Mouse (Mus musculus) NIH3T3 (cell line): ENCODE results near the gene Bcr.

Experiments
- DNase-seq: peaks from one replicate; pipeline ENCODE4 v3.0.0-alpha.2; 2012; ENCODE audit warnings: low read depth

The Bcr gene

DNA sequence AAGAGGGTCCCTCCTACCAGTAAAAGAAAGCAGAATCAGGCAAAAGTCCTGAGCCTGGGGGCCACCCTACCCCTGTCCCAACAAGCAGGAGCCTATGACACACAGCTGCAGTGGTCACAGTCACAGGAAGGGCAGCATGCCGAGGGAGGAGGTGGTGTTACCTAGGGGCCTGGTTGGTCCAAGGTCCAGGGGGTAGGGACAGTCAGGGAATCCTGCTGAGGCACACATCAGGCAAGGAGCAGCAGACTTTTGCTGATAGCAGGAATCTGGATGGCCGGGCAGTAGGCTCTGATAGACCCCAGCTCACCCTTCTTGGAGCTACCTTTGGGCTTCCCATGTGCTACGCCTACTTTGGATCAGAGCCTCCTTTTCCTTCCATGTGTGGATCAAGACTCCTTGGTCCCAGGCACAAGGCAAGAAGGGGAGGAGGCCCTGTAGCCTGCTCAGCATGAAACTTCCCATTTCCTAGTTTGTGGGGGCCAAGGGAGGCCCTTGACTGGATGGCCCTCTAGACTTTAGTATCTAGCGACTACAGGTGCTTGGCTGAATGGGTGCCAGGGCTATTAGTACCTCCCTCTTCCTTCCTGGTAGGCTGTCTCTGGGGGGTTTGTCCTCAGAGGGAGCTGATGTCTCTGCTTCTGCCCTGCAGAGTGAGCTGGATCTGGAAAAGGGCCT lies 70.1 kb downstream of the Bcr start:
- DNase-seq = no peak

DNA sequence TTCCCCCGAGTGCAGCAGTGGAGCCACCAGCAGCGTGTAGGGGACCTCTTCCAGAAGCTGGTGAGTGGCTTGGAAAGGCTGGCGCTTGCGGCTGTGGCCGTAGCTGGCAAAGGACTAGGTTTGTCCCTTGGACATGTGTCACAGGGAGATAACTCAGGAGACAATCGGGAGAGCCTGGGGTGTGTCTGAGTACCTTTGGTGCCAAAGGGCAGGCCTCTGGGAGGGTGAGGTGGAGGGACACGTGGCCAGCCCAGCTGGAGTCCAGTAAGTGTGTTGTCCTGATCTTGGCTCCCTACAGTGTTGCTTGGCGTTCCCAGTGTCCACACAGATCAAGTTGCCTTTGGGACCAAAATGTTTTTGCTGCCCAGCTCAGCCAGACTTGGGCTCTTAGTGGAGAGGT lies 71.2 kb downstream of the Bcr start:
- DNase-seq = no peak

DNA sequence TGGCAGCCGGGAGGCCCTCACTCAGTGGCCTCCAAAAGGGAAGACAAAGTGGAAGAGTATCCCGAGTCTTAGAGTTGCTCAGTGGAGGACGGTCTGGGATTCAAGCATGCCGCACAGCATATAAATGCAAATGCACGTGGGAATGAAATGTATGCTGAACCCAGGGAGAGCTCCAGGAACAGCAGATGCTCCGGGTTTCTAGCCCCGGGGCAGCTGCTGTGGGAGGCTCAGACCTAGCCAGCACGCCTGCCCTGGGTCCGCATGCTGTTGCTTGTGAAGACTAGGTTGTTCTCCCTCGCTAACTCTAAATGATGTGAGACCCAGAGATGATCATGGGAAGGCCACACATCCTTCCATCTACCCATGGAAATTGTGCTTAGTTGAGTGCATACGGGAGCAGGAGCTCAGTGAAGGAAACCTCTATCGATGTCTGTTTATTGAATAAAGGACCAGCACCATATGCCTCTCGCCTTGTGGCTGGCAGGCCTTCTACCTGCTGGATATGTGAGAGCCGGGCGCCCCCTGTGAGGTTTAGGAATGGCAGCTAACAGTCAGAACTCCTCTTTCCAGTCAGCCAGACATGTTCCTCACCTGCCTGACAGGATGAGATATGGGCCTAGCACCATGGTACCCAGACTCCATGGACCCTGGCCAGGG lies 74.6 kb downstream of the Bcr start:
- no peak for DNase-seq

DNA sequence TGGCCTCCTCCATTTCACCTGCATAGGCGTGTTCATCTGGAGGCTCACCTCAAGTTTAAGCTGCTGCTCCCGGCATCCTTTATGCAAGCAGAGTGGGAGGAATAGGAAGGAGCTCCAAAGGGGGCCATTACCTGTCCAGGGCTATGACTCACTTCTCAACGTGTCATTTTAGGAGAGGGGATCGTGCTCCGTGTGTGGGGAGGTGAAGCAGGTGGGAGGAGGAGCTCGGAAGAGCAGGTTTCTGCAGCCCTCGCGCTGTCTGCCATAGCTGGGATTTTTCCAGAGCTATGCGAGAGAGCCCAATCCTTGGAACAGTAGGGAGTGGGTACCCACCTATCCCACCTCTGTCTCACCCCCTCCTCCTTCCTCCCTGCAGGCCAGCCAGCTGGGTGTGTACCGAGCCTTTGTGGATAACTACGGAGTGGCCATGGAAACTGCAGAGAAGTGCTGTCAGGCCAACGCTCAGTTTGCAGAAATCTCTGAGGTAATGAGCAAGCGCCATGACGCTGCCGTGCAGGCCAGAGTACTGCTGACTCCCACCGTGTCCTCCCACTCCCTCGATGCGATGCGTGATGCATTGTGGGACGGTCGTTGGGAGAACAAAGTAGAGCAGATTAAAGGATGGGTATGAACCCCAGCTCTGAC lies 75.2 kb downstream of the Bcr start:
- DNase-seq = no peak

DNA sequence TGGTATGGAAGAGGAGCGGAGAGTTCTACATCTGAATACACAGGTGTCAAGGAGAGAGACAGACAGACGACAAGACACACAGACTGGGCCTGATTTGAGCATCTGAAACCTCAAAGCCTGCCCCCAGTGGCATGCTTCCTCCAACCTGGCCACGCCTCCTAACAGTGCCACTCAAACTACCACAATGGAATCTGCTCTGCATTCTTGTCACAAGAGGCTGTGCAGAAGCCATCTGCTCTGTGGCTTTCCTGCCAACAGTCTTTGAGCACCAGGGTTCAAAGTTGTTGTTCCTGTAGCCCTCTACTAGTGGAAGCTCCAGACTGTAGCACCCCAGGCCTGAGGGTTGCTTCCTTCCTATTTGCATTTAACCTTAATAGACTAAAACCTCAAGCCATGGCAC lies 76.8 kb downstream of the Bcr start:
- DNase-seq = no peak

DNA sequence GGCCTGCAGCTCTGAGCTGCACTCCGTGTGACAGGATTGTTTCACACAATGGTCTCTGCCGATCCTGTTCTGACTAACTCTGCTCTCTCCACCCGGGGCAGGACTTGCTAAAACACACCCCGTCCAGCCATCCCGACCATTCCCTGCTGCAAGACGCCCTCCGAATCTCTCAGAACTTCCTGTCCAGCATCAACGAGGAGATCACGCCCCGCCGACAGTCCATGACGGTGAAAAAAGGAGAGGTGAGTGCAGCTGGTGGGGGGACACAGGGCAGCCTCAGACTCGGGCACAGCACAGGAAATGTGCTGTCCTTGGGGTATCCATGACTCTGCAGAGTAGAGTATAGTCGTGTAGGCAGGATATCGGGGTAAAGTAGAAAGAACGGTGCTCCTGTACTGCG lies 84.8 kb downstream of the Bcr start:
- no peak for DNase-seq

DNA sequence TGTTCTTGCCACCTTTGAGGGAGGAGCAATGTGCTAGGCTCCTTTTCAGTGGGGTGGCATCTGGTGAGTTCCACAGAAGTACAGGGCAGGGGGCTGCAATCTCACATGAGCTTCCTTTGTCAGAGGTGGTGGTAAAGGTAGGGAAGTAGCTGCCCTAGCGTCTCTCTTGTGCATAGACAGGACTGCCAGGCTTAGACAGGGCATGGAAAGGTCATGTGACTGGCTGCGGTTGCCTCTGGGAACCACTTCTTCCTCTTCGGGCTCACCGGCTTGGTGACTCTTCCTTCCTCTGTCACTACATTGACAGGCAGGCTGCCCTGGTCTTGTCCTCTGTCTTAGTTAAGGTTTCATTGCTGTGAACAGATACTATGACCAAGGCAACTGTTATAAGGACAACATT lies 85.6 kb downstream of the Bcr start:
- DNase-seq = no peak

DNA sequence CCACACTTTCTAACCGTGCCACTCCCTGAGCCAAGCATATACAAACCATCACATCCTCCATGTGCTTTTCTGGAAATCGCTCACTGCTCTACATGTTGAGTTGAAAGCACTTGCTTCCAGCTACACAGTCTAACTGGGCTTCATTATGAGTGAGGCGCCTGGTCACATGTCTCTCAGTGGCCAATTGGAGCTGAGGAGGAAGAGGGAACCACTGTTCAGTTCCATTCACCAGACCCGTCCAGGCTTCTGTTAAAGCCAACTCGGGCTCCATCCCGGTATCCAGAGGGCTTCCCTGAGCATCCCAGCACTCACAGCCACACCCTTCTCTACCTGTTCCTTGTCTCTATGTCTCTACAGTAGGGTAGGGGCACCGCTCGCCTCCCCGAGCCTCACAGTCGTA lies 86.2 kb downstream of the Bcr start:
- no peak for DNase-seq

DNA sequence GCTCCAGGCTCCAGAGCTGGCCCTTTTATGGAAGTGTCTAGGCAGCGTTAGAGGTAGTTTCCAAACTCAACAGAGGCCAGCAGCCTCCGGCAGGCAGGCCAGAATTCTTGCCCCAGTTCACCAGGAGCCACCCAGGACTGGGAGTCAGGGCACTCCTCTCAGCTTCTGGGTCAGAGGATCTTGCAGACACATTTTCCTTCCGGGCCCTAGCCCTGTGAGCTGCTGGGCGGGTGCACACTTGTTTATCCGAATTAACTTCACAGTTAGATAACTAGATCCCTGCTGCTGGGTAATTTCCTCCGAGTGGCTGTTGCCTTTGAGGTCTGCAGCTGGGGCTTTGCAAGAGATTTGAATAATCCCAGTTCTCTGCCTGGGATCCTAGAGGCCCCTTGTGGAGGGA lies 87.9 kb downstream of the Bcr start:
- DNase-seq = no peak

DNA sequence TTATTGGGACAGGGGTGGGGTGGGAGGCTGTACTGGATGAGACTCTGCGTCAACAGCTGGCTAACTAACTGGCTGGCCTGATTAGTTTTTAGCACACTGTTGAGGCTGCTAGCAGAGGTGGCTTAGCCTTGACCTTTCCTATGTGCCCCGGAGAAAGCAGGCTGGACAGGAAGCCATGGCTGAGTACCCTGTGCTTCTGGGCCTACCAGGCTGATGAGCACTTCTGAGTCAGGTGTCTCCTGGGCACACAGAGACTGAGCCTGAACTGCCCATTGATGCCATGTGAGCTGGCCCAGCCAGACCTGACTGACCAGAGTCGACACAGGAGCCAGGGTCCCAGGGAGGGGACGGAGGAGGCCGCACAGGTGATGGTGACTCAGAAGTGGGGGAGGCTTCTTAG lies 90.0 kb downstream of the Bcr start:
- no peak for DNase-seq

DNA sequence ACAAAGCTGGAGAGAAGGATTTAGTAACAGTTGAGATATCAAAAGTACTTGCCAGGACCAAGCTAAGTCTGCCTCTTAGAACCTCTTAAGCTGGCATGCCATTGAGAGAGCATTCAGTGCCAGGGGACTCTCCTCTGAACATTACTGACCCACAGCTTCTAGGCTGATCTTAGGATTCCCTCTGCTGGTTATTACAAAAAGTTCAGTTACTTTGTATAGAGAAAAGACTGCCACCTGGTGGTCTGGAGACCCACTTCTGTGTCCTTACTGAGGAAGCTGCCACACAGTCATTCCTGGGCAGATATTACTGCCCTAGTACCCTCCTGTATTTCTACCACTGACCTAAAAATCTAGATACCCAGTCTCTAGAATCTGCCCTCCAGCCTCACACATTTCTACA lies 90.9 kb downstream of the Bcr start:
- peak; percentile 92 for DNase-seq

DNA sequence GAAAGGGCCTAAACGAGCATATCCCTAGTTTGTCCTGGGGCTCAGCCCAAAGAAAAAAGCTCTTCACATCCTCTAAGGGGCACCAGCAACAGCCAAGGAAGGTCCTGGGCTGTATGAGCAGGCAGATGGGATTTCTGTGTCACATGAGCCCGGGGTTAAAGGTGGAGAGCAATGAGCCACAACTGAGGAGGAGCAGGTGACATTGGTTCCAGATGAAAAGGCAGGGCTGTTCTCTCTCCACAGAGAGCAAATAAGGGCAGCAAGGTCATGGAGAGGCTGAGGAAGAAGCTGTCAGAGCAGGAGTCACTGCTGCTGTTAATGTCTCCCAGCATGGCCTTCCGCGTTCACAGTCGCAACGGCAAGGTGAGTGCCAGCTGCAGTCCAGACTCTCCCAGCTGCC lies 96.4 kb downstream of the Bcr start:
- no peak for DNase-seq

DNA sequence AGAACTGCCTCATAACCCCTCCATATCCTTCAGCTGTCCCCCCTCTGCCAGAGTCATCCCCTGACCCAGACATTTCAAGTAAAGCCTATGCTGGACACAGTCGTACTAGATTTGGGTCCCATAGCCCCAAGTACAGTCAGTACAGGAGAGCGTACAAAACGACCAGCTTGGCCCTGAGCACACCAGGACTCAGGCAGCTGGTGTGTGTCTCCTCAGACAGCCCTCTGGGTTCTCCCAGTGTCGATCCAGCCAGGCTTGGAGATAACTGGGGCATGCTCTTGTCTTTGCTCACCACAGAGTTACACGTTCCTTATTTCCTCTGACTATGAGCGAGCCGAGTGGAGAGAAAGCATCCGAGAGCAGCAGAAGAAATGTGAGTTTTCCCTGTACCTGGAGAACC lies 97.3 kb downstream of the Bcr start:
- no peak for DNase-seq

DNA sequence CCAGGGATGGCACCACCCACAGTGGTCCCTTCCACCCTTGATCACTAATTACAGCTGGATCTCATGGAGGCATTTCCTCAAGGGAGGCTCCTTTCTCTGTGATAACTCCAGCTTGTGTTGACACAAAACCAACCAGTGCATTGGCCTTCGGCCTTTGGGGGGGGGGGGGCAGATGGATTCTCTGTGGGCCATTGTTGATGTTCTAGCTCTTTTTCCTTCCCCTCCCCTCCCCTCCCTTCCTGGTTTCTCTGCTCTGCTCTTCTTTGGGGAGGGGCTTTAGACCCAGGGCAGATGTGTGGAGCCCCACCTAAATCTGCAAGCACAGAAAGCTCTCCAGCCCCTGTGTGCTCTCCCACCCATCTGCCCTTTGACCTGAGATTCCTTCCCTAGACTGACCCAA lies 98.0 kb downstream of the Bcr start:
- DNase-seq = no peak

DNA sequence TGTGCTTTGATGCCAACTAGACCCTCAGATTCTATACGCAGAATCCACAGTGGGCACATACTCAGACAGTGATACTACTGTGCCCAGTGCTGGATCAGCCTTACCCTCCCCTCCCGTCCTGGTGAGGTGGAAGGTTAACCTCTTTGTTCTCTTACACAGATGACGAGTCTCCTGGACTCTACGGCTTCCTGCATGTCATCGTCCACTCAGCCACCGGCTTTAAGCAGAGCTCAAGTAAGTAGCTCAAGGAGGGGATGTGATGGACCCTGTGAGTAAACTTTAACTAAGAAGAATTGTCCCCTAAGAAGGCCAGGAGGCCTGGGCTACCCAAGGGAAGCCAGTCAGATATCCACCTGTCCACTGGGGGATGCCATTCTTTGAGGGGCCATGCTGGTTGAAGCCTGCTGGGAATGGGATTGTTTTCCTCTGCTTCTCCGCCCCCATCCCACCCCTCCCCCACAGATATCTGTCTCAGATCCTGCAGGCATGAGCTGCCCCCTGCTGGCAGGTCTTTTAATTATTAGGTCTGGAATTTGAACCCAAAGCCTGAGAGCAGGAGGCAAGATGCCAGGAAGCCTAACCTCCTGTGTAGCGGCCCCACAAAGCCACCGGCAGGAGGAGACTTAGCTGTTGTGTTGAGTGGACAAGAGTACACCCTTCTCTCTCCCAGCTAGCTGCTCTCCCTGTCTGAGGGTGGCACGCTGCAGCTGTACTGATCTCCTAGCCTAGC lies 99.9 kb downstream of the Bcr start:
- DNase-seq = peak; percentile 39

DNA sequence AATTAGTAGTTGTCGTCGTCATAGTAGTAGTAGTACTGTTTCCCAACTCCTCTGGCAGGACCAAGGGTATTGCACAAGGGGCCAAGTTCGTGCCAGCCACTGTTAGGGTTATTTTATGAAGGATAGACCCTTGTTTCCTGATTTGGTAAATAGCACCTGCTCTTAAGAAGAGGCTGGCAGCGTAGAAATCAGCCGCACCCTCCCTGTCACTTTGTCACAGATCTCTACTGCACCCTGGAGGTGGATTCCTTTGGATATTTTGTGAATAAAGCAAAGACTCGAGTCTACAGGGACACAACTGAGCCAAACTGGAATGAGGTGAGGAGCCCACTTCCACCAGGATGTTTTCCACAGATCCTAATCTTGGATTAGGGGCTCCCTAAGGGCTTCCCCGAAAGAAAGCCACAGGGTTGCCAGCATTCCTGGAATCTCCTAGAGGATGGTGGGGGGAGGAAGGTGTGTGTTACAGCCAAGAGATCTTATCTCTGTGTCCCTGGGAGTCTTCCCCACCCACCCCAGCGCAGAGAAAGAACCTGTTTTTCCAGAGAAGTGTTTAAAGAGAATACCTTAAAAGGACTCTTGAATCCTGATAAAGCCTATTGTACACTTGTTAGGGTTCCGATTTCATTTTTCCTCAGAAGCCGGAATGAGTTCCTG lies 105.6 kb downstream of the Bcr start:
- DNase-seq = peak; percentile 45

DNA sequence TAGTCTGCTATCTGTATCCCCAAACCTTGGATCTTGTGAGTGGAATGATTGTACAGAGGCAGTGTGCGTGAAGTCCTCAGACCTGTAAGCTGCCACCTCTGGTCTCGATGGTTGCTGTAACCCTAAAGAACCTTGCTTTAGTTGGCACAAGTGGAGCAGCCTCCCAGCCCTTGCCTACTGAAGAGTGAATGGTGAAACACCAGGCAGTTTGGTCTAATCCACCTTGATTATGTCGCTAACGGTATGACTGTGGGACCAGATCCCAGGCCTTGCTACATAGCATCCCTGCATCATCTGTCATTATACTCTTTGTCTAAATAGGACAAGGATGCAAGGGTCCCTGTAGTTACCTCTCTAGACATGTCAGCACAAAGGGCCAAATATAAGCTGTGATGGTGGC lies 106.2 kb downstream of the Bcr start:
- DNase-seq = no peak

DNA sequence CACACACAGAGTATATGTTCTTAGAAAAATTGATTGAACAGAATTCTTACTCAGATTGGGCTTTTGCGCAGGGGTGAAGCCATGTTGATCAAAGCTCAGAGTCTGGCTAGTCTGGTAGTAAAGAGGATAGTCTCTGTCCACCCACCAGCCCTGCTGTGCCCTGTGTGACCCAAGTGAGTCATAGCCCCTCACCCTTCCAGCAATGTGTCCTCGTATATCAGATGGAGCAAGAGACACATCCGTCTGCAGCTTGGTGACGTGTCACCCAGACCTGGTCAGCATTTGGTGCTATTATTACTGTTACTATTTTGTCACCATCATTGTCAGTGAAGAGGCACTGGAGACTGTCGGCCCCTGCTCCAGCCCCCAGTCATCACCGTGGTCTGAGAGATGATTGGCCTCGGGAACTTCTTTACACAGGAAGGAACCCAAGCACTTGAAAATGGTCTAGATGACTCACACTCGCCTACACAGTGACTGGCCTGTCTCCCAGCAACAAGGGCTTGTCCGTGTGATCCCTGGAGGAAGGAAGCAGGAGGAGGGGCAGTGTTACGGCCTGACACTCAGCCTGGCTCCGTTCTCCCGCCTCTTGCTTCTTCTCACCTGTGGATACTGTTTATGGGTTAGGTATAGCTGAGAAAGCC lies 109.9 kb downstream of the Bcr start:
- DNase-seq = peak; percentile 89

DNA sequence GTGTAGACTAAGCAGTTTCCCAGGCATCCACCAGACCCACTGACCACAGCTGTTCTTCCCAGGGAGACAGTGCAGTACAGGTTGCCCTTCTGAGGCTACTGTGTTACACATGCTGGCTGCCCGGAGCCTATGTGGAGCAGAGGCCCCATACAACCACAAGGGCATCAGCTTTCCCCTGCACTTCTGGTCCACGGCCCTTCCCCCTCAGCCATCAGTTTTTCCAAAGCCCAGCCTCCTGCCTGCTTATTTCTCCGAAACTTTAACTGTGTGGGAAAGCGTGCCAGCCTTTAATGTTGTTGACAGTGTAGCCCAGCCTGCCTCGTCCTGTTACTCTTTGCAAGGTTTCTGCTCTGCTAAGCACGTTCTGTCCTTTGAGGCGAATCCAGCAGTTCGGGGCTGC lies 112.7 kb downstream of the Bcr start:
- no peak for DNase-seq

DNA sequence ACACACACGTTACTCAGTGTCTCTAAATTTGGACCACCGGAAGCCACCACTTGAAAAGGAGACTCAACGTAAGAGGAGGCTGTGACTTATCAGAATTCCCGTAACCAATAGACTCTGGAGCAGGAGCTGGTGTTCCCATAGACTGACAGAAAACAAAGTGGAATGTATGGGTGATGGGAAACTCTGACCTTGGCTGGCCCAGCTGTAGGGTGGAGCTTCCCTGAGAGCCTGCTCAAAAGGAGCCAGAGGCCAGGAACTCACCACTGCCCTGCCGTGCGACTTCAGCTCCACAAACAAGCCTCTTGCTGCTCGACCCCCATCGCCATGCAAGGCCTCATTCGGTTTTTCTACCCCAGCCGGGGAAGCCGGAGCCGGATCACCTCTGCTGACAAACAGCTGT lies 113.3 kb downstream of the Bcr start:
- no peak for DNase-seq

DNA sequence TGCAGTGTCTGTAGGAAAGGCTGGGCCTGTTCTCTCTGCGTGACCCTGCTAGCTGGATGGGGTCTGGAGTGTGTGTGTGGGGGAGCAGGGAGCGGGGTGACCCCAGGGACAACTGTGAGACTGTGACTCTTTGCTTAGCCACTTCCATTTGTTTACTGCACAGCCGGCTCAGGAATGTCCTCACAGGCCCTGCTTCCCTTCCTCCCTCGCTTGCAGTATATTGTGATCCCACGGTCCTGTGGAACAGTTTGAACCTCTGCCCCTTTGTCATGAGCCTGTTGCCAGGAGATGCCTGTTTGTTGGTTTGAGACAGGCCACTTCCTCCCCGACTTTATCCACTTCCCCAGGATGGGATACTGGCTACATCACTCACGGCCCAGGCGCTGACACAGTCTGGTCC lies 116.1 kb downstream of the Bcr start:
- DNase-seq = no peak

DNA sequence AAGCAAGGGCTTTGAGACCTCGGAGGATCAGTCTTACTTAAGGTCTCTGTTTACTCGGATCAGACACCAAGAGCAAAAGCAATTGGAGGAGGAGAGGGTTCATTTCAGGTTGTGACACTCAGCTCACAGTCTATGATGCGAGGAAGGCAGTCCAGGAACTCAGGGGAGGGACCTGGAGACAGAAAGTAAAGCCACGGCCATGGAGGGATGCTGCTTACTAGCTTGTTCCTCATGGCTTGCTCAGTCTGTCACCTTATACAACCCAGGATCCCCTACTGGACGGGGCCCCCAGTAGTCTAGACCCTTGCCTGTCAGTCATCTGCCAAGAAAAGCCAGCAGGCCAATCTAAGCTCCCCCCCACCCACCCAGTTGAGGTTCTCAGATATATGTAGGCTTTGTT lies 118.5 kb downstream of the Bcr start:
- DNase-seq = no peak
